Mouse (Mus musculus): ENCODE measurements around the gene Sclt1.

The Sclt1 gene

DNA sequence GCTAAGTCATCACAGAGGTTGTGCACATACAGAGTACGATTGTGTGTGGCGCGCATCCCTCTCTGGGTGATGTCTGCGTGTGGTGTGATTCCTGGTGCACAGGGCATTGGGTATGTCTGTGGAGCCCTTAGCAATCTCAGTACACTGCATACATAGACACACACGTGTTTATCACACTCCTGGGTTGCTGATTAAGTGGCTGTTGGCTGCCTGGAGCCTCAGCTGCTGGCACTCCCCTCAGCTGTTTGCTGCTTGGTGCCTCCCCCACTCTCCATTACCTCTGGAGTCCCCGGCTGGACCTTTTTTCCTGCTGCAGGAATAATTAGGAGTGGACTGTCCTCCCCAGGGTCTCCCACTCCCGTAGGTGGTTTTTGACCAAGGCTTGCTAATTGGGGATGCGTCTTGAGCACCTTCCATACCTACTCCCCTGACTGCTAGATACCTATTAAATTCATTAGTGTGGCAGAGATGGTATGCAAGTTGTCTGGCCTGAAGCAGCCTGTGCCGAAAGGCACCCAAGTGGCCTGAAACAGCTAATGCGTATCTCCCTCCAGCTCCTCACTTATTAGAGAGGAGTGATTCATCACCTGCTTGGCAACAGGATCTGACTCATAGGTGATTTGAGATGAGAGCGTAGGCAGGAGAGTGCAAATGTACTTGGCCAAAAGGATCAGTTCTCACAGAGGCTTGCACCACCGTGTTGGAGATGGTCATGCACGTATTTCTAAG, 136.5 kb downstream of the Sclt1 start:
- DNase-seq: no peak

DNA sequence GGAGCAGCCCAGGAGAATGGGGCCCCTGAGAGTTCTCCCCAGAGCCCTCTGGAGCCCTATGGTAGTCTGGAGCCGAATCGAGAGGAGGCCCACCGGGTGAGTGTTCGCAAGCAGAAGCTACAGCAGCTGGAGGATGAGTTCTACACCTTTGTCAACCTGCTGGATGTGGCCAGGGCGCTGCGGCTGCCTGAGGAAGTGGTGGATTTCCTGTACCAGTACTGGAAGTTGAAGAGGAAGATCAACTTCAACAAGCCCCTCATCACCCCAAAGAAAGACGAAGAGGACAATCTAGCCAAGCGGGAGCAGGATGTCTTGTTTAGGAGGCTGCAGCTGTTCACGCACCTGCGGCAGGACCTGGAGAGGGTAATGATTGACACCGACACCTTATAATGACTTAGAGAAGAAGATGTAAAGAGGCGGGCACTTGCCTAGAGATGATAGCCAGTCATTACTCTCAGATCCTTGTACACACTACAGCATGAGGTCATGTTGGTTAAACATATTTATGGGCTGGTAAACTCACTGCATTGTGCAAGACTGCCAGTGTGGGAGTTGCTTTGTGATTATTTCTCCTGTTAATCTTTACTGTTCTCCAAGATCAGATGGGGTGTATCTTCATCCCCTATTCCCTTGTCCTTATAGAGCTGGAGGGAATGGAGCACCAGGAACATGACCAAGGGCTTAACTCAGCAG, 137.5 kb downstream of the Sclt1 start:
- no peak for DNase-seq

DNA sequence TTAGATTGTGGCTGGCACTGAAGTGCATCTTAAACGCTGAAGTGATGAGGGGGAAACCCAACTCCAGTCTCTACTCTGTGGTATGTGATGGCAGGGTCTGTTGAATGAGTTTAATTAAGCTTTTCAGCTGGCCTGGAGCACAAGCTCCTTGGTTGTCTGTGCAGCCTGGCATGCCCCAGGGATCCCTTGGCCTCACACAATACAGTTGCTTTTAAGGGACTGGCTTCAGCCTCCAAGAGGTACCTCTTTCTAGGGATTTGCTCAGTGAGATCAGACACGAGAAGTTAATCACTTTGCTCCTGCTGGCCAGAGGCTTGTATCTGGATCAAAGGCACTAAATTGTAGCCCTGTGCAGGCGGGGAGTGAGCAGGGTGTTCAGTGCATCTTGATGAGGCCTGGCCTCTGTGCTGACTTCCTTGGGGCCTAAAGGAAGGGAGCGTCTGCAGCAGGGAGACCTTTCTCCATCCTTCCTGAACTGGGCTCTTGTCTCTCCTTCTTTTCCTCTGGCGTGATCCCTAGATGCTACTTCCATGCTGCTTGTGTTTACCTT, 138.8 kb downstream of the Sclt1 start:
- DNase-seq: no peak

DNA sequence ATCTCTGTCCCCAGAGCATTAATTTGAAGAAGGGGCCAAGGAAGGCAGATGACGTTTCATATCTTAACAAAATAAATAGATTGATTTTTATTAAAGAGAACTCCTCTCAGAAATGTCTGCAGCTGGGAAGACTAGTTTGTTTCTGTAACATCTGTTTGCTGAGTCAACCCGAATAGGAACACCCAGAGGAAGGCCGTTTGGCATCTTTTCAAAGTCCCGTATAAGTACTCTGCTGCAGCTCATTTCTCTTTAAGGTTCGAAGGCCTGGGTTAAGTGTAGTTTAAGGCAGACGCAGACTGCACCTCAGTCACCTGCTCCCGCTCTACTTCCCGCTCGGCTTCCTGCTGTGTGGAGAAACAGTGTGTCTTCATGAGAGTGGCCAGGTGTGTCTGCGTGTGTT, 139.4 kb downstream of the Sclt1 start:
- no peak for DNase-seq

DNA sequence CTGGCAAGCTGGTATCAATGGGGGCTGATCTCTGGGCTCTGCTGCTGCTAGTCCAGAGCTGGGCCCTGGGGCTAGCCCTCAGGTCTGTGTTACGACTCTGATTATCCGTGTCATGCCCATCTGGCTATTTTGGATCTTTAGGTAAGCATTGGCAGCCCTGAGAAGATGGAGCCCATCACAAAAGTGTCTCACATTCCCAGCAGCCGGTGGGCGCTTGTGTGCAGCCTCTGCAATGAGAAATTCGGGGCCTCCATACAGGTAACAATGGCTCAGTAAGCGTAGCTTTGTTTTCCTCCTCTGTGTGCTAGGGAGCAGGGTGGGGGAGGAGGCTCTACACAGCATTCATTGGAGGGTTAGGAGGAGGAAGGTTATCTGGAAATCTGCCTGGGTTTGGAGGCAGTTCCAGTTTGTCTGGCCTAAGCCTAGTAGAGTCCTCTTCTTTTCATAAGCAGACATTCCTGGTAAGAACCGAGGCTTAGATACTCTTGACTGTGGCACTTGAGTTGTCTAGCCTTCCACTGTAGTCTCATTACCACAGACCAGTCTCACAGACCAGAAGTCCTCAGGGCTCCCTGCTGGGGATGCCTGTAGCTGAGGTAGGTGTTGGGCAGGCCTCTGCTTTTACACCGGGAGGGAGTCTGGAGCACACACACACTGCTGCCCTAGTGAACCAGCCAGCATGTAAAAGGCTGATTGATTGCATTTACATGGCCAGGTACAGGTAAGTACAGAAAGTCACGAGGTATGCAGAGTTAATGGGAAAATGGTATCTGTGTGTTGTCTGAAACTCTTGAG, 140.9 kb downstream of the Sclt1 start:
- DNase-seq: no peak

DNA sequence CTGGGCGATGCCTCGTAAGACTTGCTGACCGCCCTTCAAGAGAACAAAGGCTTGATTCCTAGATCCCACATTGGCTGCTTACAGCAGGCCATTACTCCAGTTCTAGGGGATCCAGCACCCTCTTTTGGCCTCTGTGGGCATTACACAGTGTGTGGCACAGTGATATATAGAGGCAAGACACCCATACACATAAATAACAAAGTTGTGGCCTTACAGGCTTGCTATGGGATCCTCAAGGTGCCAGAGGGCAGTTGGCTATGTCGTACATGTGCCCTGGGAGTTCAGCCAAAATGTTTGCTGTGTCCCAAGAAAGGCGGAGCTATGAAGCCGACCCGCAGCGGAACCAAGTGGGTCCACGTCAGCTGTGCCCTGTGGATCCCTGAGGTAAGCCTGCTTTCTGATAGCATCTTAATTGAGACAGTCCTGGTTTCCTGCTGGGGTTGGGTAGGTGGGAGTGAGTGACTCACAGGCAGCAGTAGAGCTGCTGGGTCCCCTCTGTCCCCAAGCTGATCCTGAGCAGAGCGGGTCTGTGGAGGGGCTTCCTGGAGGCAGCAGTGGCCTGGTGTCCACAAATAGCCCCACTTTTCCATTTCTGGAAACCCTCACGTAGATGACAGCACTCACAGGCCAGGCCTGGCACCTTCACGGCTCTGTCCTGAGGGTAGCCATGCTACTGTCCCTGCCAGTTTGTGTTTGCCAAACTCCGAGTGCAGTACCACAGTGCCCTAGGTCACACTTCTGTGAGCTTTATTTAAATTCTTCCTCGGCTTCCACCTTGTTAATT, 142.3 kb downstream of the Sclt1 start:
- peak; percentile 81 for DNase-seq

DNA sequence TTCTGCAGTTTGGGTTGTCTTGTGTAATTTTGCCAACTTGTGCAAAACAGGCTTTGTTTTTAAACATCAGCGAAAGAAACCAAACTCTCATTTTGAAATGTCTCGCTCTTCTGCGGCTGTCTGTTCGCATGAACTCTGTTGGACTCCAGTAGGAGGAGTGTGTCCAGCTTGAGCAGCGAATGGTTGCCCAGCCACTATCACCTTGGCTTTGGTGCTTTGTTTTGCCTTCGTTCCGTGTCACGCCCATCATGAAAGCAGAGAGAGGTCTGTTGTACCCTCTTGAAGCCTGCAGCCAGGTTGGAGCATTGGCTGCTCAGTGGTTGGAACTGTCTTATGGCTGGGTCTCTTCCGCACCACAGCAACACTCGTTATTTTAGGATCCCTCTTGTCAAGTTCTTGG, 143.1 kb downstream of the Sclt1 start:
- no peak for DNase-seq

DNA sequence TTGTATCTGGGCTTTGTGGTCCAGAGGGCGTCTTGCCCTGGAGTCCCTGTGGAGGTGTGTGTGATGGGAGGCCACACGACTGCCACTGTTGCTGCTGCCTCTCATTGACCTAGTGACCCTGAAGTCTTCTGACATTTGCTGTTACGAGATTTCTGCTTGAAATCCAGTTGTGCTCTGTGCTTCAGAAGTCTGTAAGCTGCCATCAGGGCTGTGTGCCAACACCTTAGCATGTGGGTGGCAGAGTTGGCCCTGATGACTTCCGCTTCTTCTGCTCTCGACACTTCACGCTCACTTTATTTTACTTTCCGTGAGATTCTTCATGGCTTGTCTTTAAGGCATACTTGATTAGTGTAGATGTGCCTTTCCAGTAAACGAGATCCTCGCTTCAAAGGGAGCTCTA, 143.9 kb downstream of the Sclt1 start:
- no peak for DNase-seq

DNA sequence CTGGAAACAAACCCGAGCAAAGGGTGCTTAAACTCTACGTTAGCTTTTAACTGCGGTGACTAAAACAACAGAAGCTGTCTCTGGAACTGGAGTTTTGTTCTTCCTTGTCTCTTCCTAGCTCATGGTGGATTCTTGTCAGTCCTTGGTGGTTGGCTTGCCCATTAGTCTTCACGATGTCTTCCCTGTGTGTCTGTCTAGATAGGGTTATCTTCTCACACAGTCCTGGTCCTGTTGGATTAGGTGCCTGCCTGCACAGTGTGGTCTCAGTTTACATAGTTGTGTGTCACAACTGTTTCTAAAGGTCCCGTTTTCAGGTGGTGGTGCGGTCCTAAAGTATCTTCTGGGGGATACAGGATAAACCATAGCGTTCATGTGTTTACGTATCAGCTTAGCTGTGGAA, 145.3 kb downstream of the Sclt1 start:
- no peak for DNase-seq

DNA sequence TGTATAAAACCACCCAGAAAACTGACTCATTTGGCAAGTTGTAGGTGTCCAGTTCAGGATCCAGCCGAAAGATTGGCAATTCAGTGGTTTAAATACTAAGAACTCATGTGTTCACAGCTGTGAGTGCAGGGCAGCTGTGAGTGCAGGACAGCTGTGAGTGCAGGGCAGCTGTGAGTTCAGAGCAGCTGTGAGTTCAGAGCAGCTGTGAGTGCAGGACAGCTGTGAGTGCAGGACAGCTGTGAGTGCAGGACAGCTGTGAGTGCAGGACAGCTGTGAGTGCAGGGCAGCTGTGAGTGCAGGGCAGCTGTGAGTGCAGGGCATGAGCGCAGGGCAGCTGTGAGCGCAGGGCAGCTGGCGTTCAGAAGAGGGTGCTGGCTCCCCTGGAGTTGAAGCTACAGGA, 147.3 kb downstream of the Sclt1 start:
- no peak for DNase-seq

DNA sequence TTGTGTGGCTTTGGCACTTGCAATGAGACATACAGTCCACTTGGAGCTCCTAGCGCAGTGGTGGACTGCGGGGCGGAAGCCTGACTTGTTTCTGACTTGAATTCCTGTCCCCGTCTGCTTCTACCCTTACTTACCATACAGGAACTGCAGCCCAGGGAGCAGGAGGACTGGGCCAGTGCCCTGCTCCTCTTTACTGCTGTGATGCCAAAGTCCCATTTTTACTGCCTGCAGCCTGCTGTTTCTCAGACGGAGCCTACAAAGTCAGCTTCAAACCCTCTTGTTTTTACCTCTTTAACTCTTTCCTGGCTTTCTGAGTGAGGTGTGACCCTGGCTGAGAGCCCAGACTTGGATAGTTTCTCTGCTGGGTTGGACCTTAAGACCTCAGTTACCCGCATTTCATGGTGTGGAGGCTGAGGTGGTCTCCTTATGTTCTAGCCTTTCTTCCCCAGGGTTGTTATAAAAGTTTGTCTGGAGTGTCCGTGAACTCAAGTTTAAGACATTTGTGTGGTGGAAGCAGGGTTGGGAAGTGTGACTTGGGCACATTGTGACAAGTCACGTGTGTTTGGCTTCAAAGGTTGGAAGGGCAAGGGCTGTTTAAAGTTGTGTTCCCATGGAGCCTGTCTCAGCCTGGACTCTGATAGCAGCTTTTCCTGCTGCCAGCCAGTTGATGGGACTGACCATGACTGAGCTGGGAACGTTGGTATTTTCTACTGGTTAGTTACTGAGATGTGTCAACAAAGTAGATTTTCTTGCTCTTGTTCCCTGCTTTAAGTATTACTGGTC, 148.0 kb downstream of the Sclt1 start:
- DNase-seq: peak; percentile 80

DNA sequence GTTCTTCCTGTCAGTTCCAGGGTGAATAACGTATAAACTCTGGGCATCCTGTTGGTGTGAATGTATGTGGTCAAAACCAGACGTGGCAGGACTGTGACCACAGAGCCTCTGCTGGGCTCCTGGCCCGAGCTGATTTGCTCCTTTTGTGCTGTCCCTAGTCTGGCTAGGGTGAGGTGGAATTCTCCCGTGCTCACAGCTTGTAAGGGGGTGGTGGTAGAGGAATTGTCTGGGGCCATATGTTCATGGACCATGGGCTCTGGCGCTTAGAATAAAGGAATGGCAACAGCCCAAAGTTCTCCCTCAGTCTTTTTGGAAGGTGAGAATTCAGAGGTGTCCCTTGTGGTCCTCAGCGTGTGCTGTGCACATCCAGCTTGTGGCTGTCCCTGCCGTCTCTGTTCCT, 149.5 kb downstream of the Sclt1 start:
- no peak for DNase-seq

DNA sequence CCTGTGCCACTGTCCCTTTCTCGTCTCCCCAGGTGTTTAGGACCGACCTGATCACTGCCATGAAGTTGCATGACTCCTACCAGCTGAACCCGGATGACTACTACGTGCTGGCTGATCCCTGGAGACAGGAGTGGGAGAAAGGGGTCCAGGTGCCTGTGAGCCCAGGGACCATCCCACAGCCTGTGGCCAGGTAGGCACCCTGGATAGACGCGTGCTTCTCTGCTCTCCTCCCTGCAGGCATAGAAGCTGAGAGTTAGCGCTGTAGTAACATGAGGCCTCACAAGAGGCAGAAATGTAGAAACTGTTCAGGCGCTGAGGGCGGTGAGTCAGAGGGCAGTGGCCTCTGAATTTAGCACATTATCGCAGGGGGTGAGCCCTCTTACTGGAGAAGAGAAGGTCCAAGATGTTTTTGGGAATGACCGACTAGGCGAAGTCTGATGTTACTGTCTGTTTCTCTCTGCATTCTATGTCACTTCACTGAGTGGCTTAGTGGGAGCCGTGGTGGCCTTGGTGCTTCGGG, 150.6 kb downstream of the Sclt1 start:
- no peak for DNase-seq

DNA sequence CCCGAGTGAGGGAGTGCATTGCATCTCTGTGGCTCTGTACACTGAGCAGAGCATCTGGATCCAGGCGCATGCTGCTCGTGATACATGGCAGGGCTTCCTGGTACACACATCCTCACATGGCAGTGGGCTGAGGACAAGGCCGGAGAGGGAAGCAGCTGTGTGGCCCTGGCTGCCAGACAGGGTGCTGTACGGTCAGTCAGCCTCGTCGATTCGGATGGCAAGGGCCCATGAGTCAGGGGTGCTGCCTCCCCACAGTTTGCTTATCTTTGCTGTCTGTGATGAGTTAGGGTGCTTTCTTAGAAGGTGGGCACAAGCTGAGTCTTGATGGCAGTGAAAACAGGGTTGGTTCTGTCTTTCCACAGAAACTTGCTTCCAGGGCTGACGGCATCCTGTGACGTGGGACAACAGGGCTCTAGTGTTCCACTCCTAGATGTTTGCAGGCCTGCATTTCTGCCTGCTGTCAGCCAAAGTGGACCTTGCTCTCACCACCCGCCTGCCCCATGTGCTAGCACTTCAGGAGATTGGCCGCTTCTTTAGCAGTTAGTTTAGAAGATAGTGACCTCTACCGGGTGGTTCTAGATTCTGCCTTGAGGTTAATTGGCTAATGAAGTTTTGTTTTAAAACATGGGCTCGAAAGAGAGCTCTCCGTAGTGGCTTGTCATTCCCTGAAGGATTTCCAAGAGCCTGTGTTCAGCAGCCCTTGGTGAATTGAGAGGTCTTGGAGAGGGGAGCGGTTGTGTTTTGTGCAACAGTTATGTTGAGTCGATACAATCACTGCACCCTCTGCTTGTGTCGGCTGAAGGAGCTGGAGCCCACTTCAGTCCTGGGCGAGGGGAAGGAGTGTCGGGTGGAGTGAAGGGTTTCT, 151.4 kb downstream of the Sclt1 start:
- DNase-seq: peak; percentile 90

DNA sequence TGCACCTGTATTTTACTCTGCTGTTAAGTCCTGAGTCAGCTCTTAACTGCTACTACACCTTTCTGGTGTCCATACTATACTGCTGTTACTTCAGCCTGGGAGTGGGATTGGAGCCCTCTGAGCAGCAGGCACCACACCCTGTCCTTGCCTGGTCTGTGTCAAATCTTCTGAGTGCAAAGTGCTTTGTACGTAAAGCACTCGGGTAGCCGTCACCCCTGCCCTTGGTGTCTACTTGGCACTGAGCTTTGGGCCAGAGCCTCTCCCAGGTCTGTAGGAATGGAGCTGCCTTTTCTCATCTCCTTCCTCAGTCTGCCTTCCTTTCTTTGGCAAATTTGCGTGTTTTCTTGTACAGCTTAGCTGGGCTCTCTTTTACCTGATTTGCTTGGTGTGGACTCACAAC, 152.3 kb downstream of the Sclt1 start:
- DNase-seq: no peak

DNA sequence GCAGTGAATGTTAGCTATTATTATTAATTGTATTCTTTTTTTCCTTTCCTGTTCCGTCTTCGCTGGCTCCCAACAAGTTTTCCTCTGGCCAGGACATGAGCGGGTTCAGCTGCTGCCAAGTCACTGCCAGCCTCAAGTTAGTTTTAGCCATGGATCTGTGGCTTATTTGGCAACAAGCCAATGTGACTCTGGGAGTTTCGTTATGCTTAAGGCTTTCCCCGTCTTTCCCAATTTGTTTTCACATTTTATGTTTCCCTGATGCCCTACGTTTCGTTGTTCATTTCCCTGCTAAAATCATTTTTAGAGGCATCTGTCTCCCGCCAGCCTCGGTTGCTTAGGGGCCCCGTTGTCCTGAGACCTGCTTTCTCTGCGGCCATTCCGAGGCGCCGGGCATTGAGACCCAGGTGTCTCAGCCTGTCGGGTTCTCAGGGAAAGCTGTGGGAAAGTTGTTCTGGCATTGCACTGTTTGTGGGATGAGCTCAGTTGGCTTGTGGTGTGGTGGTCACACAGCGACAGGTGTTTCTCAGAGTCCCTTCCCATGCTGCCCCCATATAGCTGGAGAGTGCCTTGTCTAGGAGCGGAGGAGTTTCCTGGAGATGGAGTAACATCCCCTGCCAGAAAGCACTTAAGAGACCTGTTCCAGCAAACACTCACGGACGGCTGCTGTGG, 152.9 kb downstream of the Sclt1 start:
- no peak for DNase-seq

DNA sequence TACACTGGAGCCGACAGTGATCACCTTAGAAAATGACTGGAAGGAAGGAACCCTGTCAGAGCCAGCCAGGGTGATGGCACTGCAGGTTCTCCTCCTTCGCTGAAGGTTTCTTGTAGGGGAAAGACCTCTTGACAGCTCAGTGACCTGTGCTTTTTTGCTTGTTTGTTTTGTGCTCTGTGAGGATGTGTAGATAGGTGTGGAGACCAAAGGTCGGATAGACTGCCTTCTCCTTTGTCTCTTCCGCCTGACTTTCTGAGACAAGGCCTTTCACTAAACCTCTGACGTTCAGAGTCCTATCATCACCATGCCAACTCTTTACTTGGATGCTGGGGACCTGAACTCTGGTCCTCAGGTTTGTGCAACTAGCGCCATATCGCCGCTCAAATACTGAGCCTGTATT, 153.8 kb downstream of the Sclt1 start:
- peak; percentile 50 for DNase-seq

DNA sequence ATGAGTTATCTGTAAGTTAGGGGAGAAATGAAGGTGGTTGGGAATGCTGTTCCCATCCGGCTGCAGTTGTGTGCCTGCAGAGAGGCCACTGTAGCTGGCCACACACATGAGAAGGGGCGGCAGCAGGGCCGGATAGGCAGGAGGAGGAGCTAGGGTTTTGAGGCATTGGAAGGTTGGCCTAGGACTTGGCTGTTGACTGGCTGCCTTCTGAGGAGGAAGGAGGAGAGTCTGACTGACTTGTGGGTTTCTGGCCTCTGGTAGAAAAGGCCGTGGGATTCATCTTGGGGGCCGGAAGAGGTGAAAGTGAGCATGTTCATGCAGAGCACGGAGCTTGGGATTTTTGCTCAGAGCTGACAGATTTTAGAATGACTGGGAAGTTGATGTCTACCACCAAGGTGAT, 154.7 kb downstream of the Sclt1 start:
- peak; percentile 64 for DNase-seq

DNA sequence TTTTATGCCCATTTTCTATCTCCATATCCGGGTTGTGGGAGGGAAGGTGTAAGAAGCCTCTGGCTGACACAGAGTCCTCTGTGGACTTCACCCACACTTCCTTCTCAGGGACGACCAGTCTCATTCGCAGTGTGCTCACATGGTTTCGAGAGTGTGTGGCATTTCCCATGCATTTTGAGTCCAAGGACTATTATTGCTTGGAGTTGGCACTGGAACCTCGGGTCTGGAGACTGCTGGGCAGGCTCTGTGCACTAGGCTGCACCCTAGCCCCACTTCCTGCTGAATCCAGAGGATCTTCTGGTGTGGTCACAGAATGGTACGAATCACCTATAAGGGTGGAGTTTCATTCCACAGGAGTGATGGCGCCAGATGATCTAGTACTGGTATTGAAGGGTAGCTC, 155.4 kb downstream of the Sclt1 start:
- DNase-seq: peak; percentile 57

DNA sequence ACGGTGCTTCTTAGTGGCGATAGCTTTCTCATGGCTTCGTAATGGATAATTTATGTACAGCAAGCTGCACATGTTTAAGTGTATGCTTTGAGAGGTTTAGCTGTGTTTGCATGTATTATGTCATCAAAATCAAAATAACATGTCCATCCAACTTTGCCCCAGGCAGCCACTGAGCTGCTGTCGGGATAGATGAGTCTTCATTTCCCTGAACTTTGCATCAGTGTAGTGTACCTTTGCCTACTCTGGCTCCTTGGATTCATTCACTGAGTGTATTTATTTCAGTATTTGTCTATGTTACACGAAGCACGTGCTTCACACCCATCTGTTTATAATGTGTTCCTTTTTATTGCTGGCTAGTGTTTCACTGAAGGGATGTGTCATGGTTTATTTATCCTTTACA, 156.0 kb downstream of the Sclt1 start:
- DNase-seq: no peak
